Mouse (Mus musculus) cerebellum, adult (tissue): Measurements from ENCODE around the gene Lrp5.

Experiments
- ATAC-seq: cut with Nextera tagmentation; 2 replicates; pipeline ENCODE4 v1.9.2; 2017; ENCODE audit warnings: mild to moderate bottlenecking, moderate library complexity, mixed read lengths; ENCODE audit not compliant: insufficient number of reproducible peaks, low FRiP score, low TSS enrichment

The Lrp5 gene

GRCm38 (mm10) chr19:3575276-3575631, 111.1 kb downstream of the Lrp5 start:
- peak; percentile 23; the same call in 1 of the 2 replicates for ATAC-seq

- ATAC-seq = no peak
Measured at GRCm38 (mm10) chr19:3574593-3575094, 111.7 kb downstream of the Lrp5 start.

- ATAC-seq = no peak
Measured at GRCm38 (mm10) chr19:3564309-3564708, 122.1 kb downstream of the Lrp5 start.

GRCm38 (mm10) chr19:3562752-3563151, 123.6 kb downstream of the Lrp5 start:
- ATAC-seq = no peak

- ATAC-seq = no peak
Measured at GRCm38 (mm10) chr19:3562298-3562697, 124.1 kb downstream of the Lrp5 start.

GRCm38 (mm10) chr19:3556169-3556827, 130.1 kb downstream of the Lrp5 start:
- ATAC-seq = no peak

- ATAC-seq = no peak
Measured at GRCm38 (mm10) chr19:3554785-3555184, 131.6 kb downstream of the Lrp5 start.

- ATAC-seq = no peak
Measured at GRCm38 (mm10) chr19:3551573-3552159, 134.7 kb downstream of the Lrp5 start.

- ATAC-seq = no peak
Measured at GRCm38 (mm10) chr19:3550101-3550500, 136.3 kb downstream of the Lrp5 start.

GRCm38 (mm10) chr19:3549263-3549662, 137.1 kb downstream of the Lrp5 start:
- no peak for ATAC-seq

- ATAC-seq = no peak
Measured at GRCm38 (mm10) chr19:3548311-3548710, 138.1 kb downstream of the Lrp5 start.

GRCm38 (mm10) chr19:3544995-3545394, 141.4 kb downstream of the Lrp5 start:
- no peak; the same call in 1 of the 2 replicates for ATAC-seq

GRCm38 (mm10) chr19:3542591-3542990, 143.8 kb downstream of the Lrp5 start:
- ATAC-seq = no peak

GRCm38 (mm10) chr19:3540997-3541396, 145.4 kb downstream of the Lrp5 start:
- no peak for ATAC-seq

- ATAC-seq = no peak
Measured at GRCm38 (mm10) chr19:3540254-3540653, 146.1 kb downstream of the Lrp5 start.

- ATAC-seq = no peak
Measured at GRCm38 (mm10) chr19:3539456-3539855, 146.9 kb downstream of the Lrp5 start.

- no peak for ATAC-seq
Measured at GRCm38 (mm10) chr19:3537658-3538057, 148.7 kb downstream of the Lrp5 start.

- no peak for ATAC-seq
Measured at GRCm38 (mm10) chr19:3534945-3535344, 151.4 kb downstream of the Lrp5 start.
